Mouse (Mus musculus): ENCODE data around the gene Sag. TPM values are rescaled to one million over a fixed set of nuclear protein-coding genes. Genes with fewer than 3 reads are reported as not detected.

Sag gene
- polyA plus RNA-seq, 1 experiment, result 2.8 TPM

DNA sequence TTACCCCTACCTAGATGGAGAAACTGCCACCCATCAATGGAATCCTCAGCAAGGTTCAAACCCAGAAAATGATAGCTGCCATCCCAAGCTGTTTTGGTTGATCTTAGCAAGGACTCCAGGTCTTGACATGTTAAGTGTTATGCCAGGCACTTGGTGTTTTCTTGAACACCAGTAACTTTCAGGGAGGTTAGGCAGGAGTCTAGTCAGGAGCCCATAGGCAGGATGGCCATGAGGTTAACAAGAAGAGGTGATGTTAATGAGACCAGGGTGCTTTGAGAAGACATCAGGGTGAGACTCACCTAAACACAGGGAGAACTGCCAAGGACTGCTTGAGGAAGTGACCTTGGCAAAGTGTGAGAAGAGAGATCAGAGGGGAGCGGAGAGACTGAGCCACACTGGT, 54.6 kb downstream of the Sag start:
- TF ChIP-seq EP300 (IDR thresholded peaks at IDR 0.05; ENCODE audit: insufficient read depth, low read depth, low read length) (no peak), CTCF (IDR thresholded peaks at IDR 0.05; ENCODE audit: low read depth, low read length) (no peak), POLR2A (IDR thresholded peaks at IDR 0.05; ENCODE audit: insufficient read depth, low read length) (no peak)
- Histone ChIP-seq H3K9ac (ENCODE audit: low read depth, poor library complexity, severe bottlenecking) (no peak overlapping the region), H3K27ac (ENCODE audit: insufficient read depth, low read length) (no peak overlapping the region), H3K4me1 (ENCODE audit: control insufficient read depth, insufficient read depth, low read length) (no peaks in the 10 kb centered on the region), H3K4me3 (ENCODE audit: low read depth, low read length) (no peak overlapping the region), H3K27me3 (ENCODE audit: control insufficient read depth, insufficient read depth, low read length, poor library complexity, severe bottlenecking) (no peaks in the 10 kb centered on the region), H3K9me3 (replicated peaks; ENCODE audit: control insufficient read depth, insufficient read depth, low read length, poor library complexity, severe bottlenecking) (no peaks in the 10 kb centered on the region), H3K36me3 (ENCODE audit: control insufficient read depth, insufficient read depth, low read length, poor library complexity, severe bottlenecking) (no peaks in the 10 kb centered on the region)

DNA sequence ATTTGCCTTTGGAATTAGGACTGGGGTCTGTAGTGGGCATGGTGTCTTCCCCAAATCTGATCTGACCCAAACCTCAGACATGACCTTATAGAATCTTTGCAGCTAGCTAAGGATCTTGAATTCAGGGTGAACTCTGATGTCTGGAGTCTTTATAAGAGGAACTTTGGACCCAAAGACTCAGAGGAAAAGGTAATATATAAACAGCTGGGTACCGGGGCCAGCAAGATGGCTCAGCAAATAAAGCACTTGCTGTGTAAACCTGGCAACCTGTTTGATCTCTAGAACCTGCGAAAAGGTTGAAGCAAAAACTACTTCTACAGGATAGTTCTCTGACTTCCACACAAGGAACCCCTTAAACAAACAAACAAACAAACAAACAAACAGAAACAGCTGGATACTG, 55.0 kb downstream of the Sag start:
- no peak overlapping the region for H3K4me3 ChIP-seq (ENCODE audit: low read depth, low read length)
- no peaks in the 10 kb centered on the region for H3K9me3 ChIP-seq (replicated peaks; ENCODE audit: control insufficient read depth, insufficient read depth, low read length, poor library complexity, severe bottlenecking)
- H3K9ac ChIP-seq (ENCODE audit: low read depth, poor library complexity, severe bottlenecking), result no peak overlapping the region
- H3K27me3 ChIP-seq (ENCODE audit: control insufficient read depth, insufficient read depth, low read length, poor library complexity, severe bottlenecking), result no peaks in the 10 kb centered on the region
- H3K27ac ChIP-seq (ENCODE audit: insufficient read depth, low read length), result no peak overlapping the region
- no peak for TF ChIP-seq EP300 (IDR thresholded peaks at IDR 0.05; ENCODE audit: insufficient read depth, low read depth, low read length)
- no peak for TF ChIP-seq CTCF (IDR thresholded peaks at IDR 0.05; ENCODE audit: low read depth, low read length)
- TF ChIP-seq POLR2A (IDR thresholded peaks at IDR 0.05; ENCODE audit: insufficient read depth, low read length), result no peak
- H3K4me1 ChIP-seq (ENCODE audit: control insufficient read depth, insufficient read depth, low read length), result no peaks in the 10 kb centered on the region
- H3K36me3 ChIP-seq (ENCODE audit: control insufficient read depth, insufficient read depth, low read length, poor library complexity, severe bottlenecking), result no peaks in the 10 kb centered on the region

DNA sequence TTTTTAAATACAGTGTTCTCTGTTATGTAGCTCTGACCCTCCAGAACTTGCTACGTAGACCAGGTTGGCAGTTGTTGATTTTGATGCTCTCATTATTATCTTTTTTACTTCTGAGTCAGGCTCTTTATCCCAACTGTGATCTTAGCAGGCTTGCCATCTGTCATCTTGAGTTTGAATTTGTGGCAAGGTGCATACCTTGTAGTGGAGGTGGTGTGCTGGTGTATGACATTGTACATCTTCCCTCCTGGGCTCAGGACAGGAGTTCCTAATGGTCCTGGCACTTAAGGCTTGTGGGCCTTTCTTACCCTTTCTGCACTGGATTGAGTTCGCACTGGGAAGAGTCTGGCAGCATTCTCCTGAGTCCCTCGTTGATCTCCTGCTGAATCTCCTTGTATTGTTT, 60.1 kb downstream of the Sag start:
- TF ChIP-seq POLR2A (IDR thresholded peaks at IDR 0.05; ENCODE audit: insufficient read depth, low read length) (no peak), CTCF (IDR thresholded peaks at IDR 0.05; ENCODE audit: low read depth, low read length) (no peak), EP300 (IDR thresholded peaks at IDR 0.05; ENCODE audit: insufficient read depth, low read depth, low read length) (no peak)
- no peak overlapping the region for H3K4me3 ChIP-seq (ENCODE audit: low read depth, low read length)
- no peak overlapping the region for H3K9ac ChIP-seq (ENCODE audit: low read depth, poor library complexity, severe bottlenecking)

DNA sequence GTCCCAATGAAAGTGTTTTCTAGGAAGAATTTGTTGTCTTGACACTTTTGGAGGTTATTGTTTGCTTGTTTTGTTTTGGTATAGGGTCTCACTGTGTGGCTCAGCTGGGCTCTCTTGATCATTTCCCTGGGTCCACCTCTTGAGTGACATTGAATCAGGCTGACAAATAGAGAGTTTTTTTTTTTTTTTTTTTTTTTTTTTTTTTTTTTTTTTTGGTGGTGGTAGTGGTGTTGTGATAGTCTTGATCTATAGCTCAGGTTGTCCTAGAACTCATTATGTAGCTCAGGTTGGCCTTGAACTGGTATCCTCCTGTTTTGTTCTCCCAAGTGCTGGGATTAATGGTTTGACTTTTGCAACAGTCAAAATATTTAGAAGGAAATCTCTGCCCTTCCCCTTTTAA, 61.4 kb downstream of the Sag start:
- H3K4me3 ChIP-seq (ENCODE audit: low read depth, low read length), result no peak overlapping the region
- H3K4me1 ChIP-seq (ENCODE audit: control insufficient read depth, insufficient read depth, low read length), result no peaks in the 10 kb centered on the region
- no peak overlapping the region for H3K9ac ChIP-seq (ENCODE audit: low read depth, poor library complexity, severe bottlenecking)
- no peaks in the 10 kb centered on the region for H3K27me3 ChIP-seq (ENCODE audit: control insufficient read depth, insufficient read depth, low read length, poor library complexity, severe bottlenecking)
- TF ChIP-seq POLR2A (IDR thresholded peaks at IDR 0.05; ENCODE audit: insufficient read depth, low read length) (no peak), CTCF (IDR thresholded peaks at IDR 0.05; ENCODE audit: low read depth, low read length) (no peak), EP300 (IDR thresholded peaks at IDR 0.05; ENCODE audit: insufficient read depth, low read depth, low read length) (no peak)
- H3K27ac ChIP-seq (ENCODE audit: insufficient read depth, low read length), result no peak overlapping the region
- H3K9me3 ChIP-seq (replicated peaks; ENCODE audit: control insufficient read depth, insufficient read depth, low read length, poor library complexity, severe bottlenecking), result no peaks in the 10 kb centered on the region
- H3K36me3 ChIP-seq (ENCODE audit: control insufficient read depth, insufficient read depth, low read length, poor library complexity, severe bottlenecking), result no peaks in the 10 kb centered on the region

More for the DNA sequence above, 60.1 kb downstream of the Sag start:
- Histone ChIP-seq H3K27me3 (ENCODE audit: control insufficient read depth, insufficient read depth, low read length, poor library complexity, severe bottlenecking) (no peaks in the 10 kb centered on the region), H3K36me3 (ENCODE audit: control insufficient read depth, insufficient read depth, low read length, poor library complexity, severe bottlenecking) (no peaks in the 10 kb centered on the region), H3K9me3 (replicated peaks; ENCODE audit: control insufficient read depth, insufficient read depth, low read length, poor library complexity, severe bottlenecking) (no peaks in the 10 kb centered on the region), H3K27ac (ENCODE audit: insufficient read depth, low read length) (no peak overlapping the region), H3K4me1 (ENCODE audit: control insufficient read depth, insufficient read depth, low read length) (no peaks in the 10 kb centered on the region)

DNA sequence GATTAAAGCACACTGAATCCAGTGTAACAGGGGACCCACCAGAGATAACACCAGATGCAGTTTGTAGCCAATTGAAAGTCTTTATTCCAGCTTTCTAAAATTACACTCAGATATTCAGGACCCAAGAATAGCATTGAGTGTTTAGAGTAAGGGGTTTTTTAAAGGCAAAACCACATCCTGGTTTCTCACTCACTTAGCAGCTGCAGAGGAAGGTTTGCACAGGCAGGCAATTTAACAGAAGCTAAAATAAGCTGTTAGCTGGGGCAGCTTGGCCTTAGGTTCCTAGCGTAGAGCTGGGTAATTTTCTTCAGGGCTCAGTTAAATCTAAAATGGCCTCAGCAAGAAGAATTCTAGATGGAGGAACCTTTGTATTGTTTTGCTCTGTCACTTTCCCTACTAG, 63.2 kb downstream of the Sag start:
- H3K4me3 ChIP-seq (ENCODE audit: low read depth, low read length), result no peak overlapping the region
- no peak overlapping the region for H3K9ac ChIP-seq (ENCODE audit: low read depth, poor library complexity, severe bottlenecking)
- no peaks in the 10 kb centered on the region for H3K36me3 ChIP-seq (ENCODE audit: control insufficient read depth, insufficient read depth, low read length, poor library complexity, severe bottlenecking)
- no peaks in the 10 kb centered on the region for H3K4me1 ChIP-seq (ENCODE audit: control insufficient read depth, insufficient read depth, low read length)
- H3K27ac ChIP-seq (ENCODE audit: insufficient read depth, low read length), result no peak overlapping the region
- H3K9me3 ChIP-seq (replicated peaks; ENCODE audit: control insufficient read depth, insufficient read depth, low read length, poor library complexity, severe bottlenecking), result no peaks in the 10 kb centered on the region
- TF ChIP-seq POLR2A (IDR thresholded peaks at IDR 0.05; ENCODE audit: insufficient read depth, low read length) (no peak), EP300 (IDR thresholded peaks at IDR 0.05; ENCODE audit: insufficient read depth, low read depth, low read length) (no peak), CTCF (IDR thresholded peaks at IDR 0.05; ENCODE audit: low read depth, low read length) (no peak)
- no peaks in the 10 kb centered on the region for H3K27me3 ChIP-seq (ENCODE audit: control insufficient read depth, insufficient read depth, low read length, poor library complexity, severe bottlenecking)

DNA sequence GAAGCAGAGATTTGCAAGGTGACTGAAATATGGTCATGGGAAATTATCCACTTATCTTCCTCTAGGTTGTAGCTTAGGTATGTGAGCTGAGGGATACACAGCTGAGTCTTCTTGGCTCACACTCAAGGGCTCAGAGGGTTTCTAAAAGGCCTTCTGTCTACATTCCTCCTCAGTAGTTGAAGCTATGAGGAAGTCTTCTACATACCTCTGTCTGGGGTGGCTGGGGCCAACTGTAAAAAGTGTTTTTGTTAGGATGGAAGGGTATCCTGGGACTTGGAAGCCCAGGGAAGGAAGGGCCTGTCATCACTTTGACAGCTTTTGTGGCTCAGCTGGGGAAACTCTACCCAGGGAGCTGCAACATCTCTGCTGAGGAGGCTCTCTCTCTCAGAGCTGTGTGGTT, 68.1 kb downstream of the Sag start:
- no peak overlapping the region for H3K4me3 ChIP-seq (ENCODE audit: low read depth, low read length)
- no peaks in the 10 kb centered on the region for H3K27me3 ChIP-seq (ENCODE audit: control insufficient read depth, insufficient read depth, low read length, poor library complexity, severe bottlenecking)
- H3K27ac ChIP-seq (ENCODE audit: insufficient read depth, low read length), result no peak overlapping the region
- no peaks in the 10 kb centered on the region for H3K9me3 ChIP-seq (replicated peaks; ENCODE audit: control insufficient read depth, insufficient read depth, low read length, poor library complexity, severe bottlenecking)
- no peaks in the 10 kb centered on the region for H3K4me1 ChIP-seq (ENCODE audit: control insufficient read depth, insufficient read depth, low read length)
- H3K9ac ChIP-seq (ENCODE audit: low read depth, poor library complexity, severe bottlenecking), result no peak overlapping the region
- H3K36me3 ChIP-seq (ENCODE audit: control insufficient read depth, insufficient read depth, low read length, poor library complexity, severe bottlenecking), result no peaks in the 10 kb centered on the region
- TF ChIP-seq POLR2A (IDR thresholded peaks at IDR 0.05; ENCODE audit: insufficient read depth, low read length), result no peak
- no peak for TF ChIP-seq CTCF (IDR thresholded peaks at IDR 0.05; ENCODE audit: low read depth, low read length)
- no peak for TF ChIP-seq EP300 (IDR thresholded peaks at IDR 0.05; ENCODE audit: insufficient read depth, low read depth, low read length)

Data from ES-Bruce4 (cell line).